Mouse (Mus musculus) liver, embryonic 14.5 days (tissue): ENCODE data around the gene Gm5737.

Experiments
- CTCF ChIP-seq: IDR thresholded peaks from 2 replicates; pipeline ENCODE4 v1.5.1; 2016; ENCODE audit warnings: antibody characterized with exemption, low read depth, control low read depth
- EP300 ChIP-seq: IDR thresholded peaks from 2 replicates; pipeline ENCODE4 v1.6.1; 2016; ENCODE audit warnings: antibody characterized with exemption, low read depth

DNA sequence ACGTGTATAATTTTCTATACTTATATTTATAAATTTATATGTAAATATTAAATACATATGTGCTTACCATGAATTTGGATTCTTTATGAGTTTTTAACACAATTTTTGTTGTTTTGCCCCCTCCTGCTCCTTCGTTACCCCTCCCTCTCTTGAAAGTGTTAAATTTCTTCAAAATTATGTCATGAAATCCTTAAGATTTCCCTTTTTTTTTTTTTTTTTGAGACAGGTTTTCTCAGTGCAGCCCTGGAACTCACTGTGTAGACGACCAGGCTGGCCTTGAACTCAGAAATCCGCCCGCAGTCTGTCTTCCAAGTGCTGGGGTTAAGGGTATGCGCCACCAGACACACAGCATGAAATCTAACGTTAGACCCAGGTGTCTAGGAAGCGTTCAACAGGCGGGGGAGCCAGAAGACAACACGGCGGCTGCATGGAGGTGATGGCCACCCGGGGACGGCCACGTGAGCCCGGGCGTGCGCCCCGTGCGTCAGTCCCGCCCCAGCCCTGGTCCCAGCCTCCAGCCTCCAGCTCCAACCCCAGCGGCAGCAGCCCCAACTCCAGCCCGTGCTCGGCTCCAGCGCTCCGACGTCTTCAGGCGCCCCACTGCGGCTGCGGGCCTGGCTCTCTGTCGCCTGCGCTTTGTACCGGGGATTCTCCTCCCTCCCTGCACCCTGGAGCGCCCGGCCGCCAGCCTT lies 30.3 kb downstream of the Gm5737 start, which contains the start of gene Eef2k:
- TF ChIP-seq EP300 = no peak
- TF ChIP-seq CTCF = peak; percentile 80
